Mouse (Mus musculus) liver, embryonic 16.5 days (tissue): Measurements from ENCODE around the gene Smarcad1. TPM values are rescaled to one million over a fixed set of nuclear protein-coding genes. Genes with fewer than 3 reads are reported as not detected.

Source experiments
- ATAC-seq: fragments of 200-750 bp; cut with Nextera tagmentation; 2 replicates; pipeline ENCODE4 v1.8.0; 2017; ENCODE audit warnings: low read depth, mild to moderate bottlenecking, moderate number of reproducible peaks, moderate library complexity
- H3K27ac ChIP-seq: fragments of 300-500 bp; sonication (generic); 2 replicates; pipeline ENCODE4 v1.5.1; 2014; ENCODE audit warnings: mild to moderate bottlenecking, low read length
- H3K27me3 ChIP-seq: fragments of 300-500 bp; sonication (generic); 2 replicates; pipeline ENCODE4 v1.6.1; 2014; ENCODE audit warnings: low read depth, low read length, mixed read lengths; ENCODE audit not compliant: control insufficient read depth, insufficient read depth
- H3K36me3 ChIP-seq: fragments of 300-500 bp; sonication (generic); 2 replicates; pipeline ENCODE4 v1.6.1; 2014; ENCODE audit warnings: mild to moderate bottlenecking; ENCODE audit not compliant: control insufficient read depth, insufficient read depth
- H3K4me1 ChIP-seq: fragments of 300-500 bp; sonication (generic); 2 replicates; pipeline ENCODE4 v1.6.1; 2014; ENCODE audit warnings: low read depth, low read length, mixed read lengths; ENCODE audit not compliant: control insufficient read depth
- H3K4me2 ChIP-seq: fragments of 300-500 bp; sonication (generic); 2 replicates; pipeline ENCODE4 v1.6.1; 2014; ENCODE audit warnings: low read depth, low read length, mixed read lengths
- H3K4me3 ChIP-seq: fragments of 300-500 bp; sonication (generic); 2 replicates; pipeline ENCODE4 v1.5.1; 2014; ENCODE audit warnings: low read depth, mild to moderate bottlenecking, low read length
- H3K9ac ChIP-seq: fragments of 300-500 bp; sonication (generic); 2 replicates; pipeline ENCODE4 v1.6.1; 2014; ENCODE audit warnings: low read depth, low read length
- H3K9me3 ChIP-seq: fragments of 300-500 bp; sonication (generic); replicated peaks from 2 replicates; pipeline ENCODE4 v1.6.1; 2016; ENCODE audit warnings: low read length; ENCODE audit not compliant: control insufficient read depth
- WGBS: fragments of 180-500 bp; shearing (Covaris S2); extraction: QIAGEN DNeasy Blood & Tissue Kit; methylation state at CpG from one replicate; pipeline ENCODE4 v1.1.7; 2014; ENCODE audit not compliant: insufficient replicate concordance; 5-methylcytosine and 5-hydroxymethylcytosine counted together
- polyA plus RNA-seq: library from polyadenylated mRNA; unstranded; fragments of >200 nt; fragmentation: Nextera tagmentation; extraction: Ambion mirVana; gene quantifications from 2 replicates; pipeline ENCODE4 v1.2.1, GENCODE M21; 2015

Gene Smarcad1
- polyA plus RNA-seq, 1 experiment from 2014 or later = 13.7 TPM

GRCm38 (mm10) chr6:65132376-65132775, 90.0 kb downstream of the Smarcad1 start:
- no peak overlapping the region for H3K9ac ChIP-seq
- WGBS = 52% methylated on average over 6 of the region's 6 CpGs
- no peaks in the 10 kb centered on the region for H3K4me1 ChIP-seq
- ATAC-seq = no peak
- no peaks in the 10 kb centered on the region for H3K27me3 ChIP-seq
- H3K4me3 ChIP-seq = no peak overlapping the region
- H3K4me2 ChIP-seq = no peak overlapping the region
- no peaks in the 10 kb centered on the region for H3K9me3 ChIP-seq
- H3K36me3 ChIP-seq = no peaks in the 10 kb centered on the region
- H3K27ac ChIP-seq = no peak overlapping the region

DNA sequence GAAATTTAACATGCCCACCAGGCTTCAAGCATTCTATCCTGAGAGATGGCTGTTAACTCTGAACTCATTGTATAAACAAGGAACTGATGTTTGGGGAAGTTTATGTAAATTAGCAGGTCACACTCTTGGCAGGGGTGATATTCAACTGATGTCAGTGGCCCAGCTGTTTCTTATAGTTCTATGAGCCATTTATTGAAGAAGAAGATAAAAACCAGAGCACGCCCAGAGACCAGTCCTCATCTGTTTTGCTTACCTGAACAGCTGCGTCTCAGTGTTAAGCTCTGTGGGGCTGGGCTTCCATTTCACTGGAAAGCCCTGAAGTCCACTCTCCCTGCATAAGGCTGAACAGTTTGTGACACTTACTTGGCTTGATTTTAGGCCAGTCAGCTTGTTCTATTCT, 95.4 kb downstream of the Smarcad1 start:
- H3K4me3 ChIP-seq = no peak overlapping the region
- H3K27ac ChIP-seq = no peak overlapping the region
- H3K9me3 ChIP-seq = no peaks in the 10 kb centered on the region
- H3K4me2 ChIP-seq = no peak overlapping the region
- WGBS = 47% methylated on average over 2 of the region's 2 CpGs
- no peaks in the 10 kb centered on the region for H3K4me1 ChIP-seq
- no peak for ATAC-seq
- no peak overlapping the region for H3K9ac ChIP-seq
- H3K27me3 ChIP-seq = no peaks in the 10 kb centered on the region
- no peaks in the 10 kb centered on the region for H3K36me3 ChIP-seq

GRCm38 (mm10) chr6:65138243-65138642, 95.9 kb downstream of the Smarcad1 start:
- no peak for ATAC-seq
- Histone ChIP-seq H3K4me2 (no peak overlapping the region), H3K9ac (no peak overlapping the region), H3K9me3 (no peaks in the 10 kb centered on the region), H3K27ac (no peak overlapping the region), H3K4me1 (no peaks in the 10 kb centered on the region), H3K36me3 (no peaks in the 10 kb centered on the region), H3K4me3 (no peak overlapping the region), H3K27me3 (no peaks in the 10 kb centered on the region)
- WGBS = 63% methylated on average over 1 of the region's 1 CpGs

DNA sequence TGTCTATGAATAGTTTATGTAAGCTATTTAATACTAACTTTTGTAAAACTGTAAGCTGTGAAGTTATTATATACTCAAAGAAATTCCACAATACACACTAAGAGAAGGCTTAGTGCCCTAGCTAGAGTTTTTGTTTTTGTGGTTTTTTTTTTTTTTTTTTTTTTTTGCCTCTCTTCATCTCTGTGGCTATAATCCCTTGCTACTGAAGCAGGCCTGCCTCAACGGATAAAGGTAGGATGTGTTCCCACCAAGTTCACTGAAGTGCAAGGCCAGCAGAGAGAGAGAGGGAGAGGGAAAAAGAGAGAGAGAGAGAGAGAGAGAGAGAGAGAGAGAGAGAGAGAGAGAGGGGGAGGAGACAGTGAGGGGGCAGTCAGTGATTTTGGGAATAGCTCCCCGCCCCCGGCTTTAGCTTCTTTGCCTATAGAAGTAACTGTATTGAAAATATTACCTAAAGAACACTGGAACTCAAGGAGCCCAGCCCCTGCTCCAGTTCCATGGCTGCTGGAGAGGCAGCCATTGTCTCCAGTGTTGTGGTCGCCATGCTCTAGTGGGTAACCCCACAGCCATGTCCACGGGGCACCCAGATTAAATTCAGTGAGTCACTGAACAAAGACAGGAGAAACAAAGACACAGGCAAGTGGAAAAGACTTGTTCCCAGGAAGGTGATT, 97.8 kb downstream of the Smarcad1 start:
- Histone ChIP-seq H3K4me3 (no peak overlapping the region), H3K36me3 (no peaks in the 10 kb centered on the region), H3K4me2 (no peak overlapping the region), H3K9me3 (no peaks in the 10 kb centered on the region), H3K4me1 (no peaks in the 10 kb centered on the region), H3K27me3 (no peaks in the 10 kb centered on the region), H3K9ac (no peak overlapping the region), H3K27ac (no peak overlapping the region)
- ATAC-seq = no peak
- 54% methylated on average over 5 of the region's 5 CpGs for WGBS

GRCm38 (mm10) chr6:65140750-65141243, 98.4 kb downstream of the Smarcad1 start:
- Histone ChIP-seq H3K4me3 (no peak overlapping the region), H3K9me3 (no peaks in the 10 kb centered on the region), H3K4me1 (no peaks in the 10 kb centered on the region), H3K4me2 (no peak overlapping the region), H3K27ac (no peak overlapping the region), H3K9ac (no peak overlapping the region), H3K36me3 (no peaks in the 10 kb centered on the region), H3K27me3 (no peaks in the 10 kb centered on the region)
- 43% methylated on average over 6 of the region's 6 CpGs for WGBS
- no peak for ATAC-seq

GRCm38 (mm10) chr6:65142316-65142715, 99.9 kb downstream of the Smarcad1 start:
- no peaks in the 10 kb centered on the region for H3K36me3 ChIP-seq
- H3K27me3 ChIP-seq = no peaks in the 10 kb centered on the region
- no peaks in the 10 kb centered on the region for H3K9me3 ChIP-seq
- H3K4me3 ChIP-seq = no peak overlapping the region
- H3K4me1 ChIP-seq = no peaks in the 10 kb centered on the region
- no peak overlapping the region for H3K4me2 ChIP-seq
- H3K9ac ChIP-seq = no peak overlapping the region
- ATAC-seq = no peak
- WGBS = 76% methylated on average over 1 of the region's 1 CpGs
- no peak overlapping the region for H3K27ac ChIP-seq

GRCm38 (mm10) chr6:65144621-65145205, 102.3 kb downstream of the Smarcad1 start, which contains the start of gene Hpgds:
Gene Hpgds, minus strand, starts transcription at chr6:65144908.
- Histone ChIP-seq H3K9ac (no peak within 1 kb of the TSS), H3K4me3 (no peak within 1 kb of the TSS), H3K9me3 (no peaks in the 10 kb centered on the region), H3K27ac (no peak within 1 kb of the TSS), H3K4me1 (no peaks in the 10 kb centered on the region), H3K27me3 (no peaks in the 10 kb centered on the region), H3K36me3 (no peaks in the 10 kb centered on the region), H3K4me2 (no peak within 1 kb of the TSS)
- ATAC-seq = peak; percentile 32; the same call in 1 of the 2 replicates
- WGBS = 16% methylated on average over 16 of the region's 16 CpGs

- Histone ChIP-seq H3K9ac (no peak overlapping the region), H3K36me3 (no peaks in the 10 kb centered on the region), H3K4me1 (no peaks in the 10 kb centered on the region), H3K27ac (no peak overlapping the region), H3K4me3 (no peak overlapping the region), H3K27me3 (no peaks in the 10 kb centered on the region), H3K9me3 (no peaks in the 10 kb centered on the region), H3K4me2 (no peak overlapping the region)
- no peak for ATAC-seq
- 32% methylated on average over 4 of the region's 4 CpGs for WGBS
Observed at GRCm38 (mm10) chr6:65146363-65146762, 104.0 kb downstream of the Smarcad1 start.

DNA sequence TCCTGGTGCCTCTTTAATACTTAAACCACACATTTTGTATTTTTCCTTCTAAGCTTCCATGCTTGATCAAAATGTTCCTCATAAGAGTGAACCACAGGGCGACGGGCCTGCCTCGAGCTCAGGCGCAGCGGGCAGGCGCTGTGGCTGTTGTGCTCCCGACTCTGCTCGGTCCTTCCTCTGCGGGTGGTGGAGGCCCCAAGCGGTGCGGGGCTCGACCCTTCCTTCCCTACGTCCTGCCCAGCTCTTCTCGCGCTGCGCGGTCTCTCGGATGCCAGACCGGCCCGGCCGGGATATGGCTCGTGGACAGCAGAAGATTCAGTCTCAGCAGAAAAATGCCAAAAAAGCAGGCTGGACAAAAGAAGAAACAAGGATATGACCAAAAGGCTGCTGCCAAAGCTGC, 108.3 kb downstream of the Smarcad1 start:
- Histone ChIP-seq H3K9me3 (no peaks in the 10 kb centered on the region), H3K4me2 (no peak overlapping the region), H3K4me3 (no peak overlapping the region), H3K9ac (no peak overlapping the region), H3K36me3 (no peaks in the 10 kb centered on the region), H3K27me3 (no peaks in the 10 kb centered on the region), H3K27ac (no peak overlapping the region), H3K4me1 (no peaks in the 10 kb centered on the region)
- 12% methylated on average over 22 of the region's 22 CpGs for WGBS
- no peak for ATAC-seq
